Mouse (Mus musculus): ENCODE measurements around the gene Olfr920. TPM values are rescaled to one million over a fixed set of nuclear protein-coding genes. Genes with fewer than 3 reads are reported as not detected.
A peak's percentile ranks its signal among the peaks of the same experiment; 100 is the strongest.

Gene Olfr920
- not detected in 2 replicates for polyA plus RNA-seq (2015; fragmentation: Nextera tagmentation; extraction: Ambion mirVana)

- no peaks in the 10 kb centered on the region for H3K27me3 ChIP-seq (replicated peaks; ENCODE audit: control insufficient read depth, insufficient read depth, low read length)
- no peaks in the 10 kb centered on the region for H3K9me3 ChIP-seq (ENCODE audit: control insufficient read depth, low read length)
- H3K4me2 ChIP-seq (ENCODE audit: low read length): no peak within 1 kb of the TSS
- H3K4me3 ChIP-seq (ENCODE audit: low read length): no peak within 1 kb of the TSS
- H3K9ac ChIP-seq (ENCODE audit: low read depth, low read length): no peak within 1 kb of the TSS
- WGBS: 94% methylated on average over 1 of the region's 1 CpGs
- no peaks in the 10 kb centered on the region for H3K4me1 ChIP-seq (ENCODE audit: control insufficient read depth, insufficient read depth, low read depth, low read length)
- ATAC-seq: no peak
- no peaks in the 10 kb centered on the region for H3K36me3 ChIP-seq (ENCODE audit: control insufficient read depth, insufficient read depth, low read length)
- no peak within 1 kb of the TSS for H3K27ac ChIP-seq (ENCODE audit: low read depth, low read length)
Observed at GRCm38 (mm10) chr9:38751999-38752398, at the start of gene Olfr920. TSS of gene Olfr920 (plus strand) at chr9:38752299.

DNA sequence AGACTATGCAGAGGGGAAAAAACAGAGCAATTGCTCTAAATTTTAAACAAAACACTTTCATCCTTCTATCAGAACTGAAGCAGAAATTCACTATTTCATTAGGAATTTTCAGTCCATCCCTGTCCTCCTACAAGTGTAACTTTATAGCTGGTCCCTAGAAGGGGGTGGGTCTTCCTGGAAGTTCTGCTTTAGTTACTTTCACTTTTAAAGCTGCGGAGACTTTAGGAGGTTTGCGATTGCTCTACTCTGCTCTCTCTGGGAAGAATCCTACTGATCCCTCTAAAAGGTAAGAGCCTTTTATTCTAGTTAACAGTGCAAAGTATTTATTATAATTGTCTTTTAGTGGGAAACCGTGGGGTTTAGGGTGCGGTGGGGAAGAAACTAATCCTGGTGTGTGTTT is 34.0 kb upstream of the Olfr920 start, which contains the start of gene Vwa5a:
TSS of gene Vwa5a (plus strand) at position 167 of the 400 bp plus-strand sequence.
- Histone ChIP-seq H3K27me3 (replicated peaks; ENCODE audit: control insufficient read depth, insufficient read depth, low read length) (no peaks in the 10 kb centered on the region), H3K4me3 (ENCODE audit: low read length) (peak within 1 kb of the TSS; percentile 44), H3K4me2 (ENCODE audit: low read length) (peak within 1 kb of the TSS; percentile 49), H3K9me3 (ENCODE audit: control insufficient read depth, low read length) (no peaks in the 10 kb centered on the region), H3K4me1 (ENCODE audit: control insufficient read depth, insufficient read depth, low read depth, low read length) (no peaks in the 10 kb centered on the region), H3K9ac (ENCODE audit: low read depth, low read length) (peak within 1 kb of the TSS; percentile 23), H3K36me3 (ENCODE audit: control insufficient read depth, insufficient read depth, low read length) (no peaks in the 10 kb centered on the region), H3K27ac (ENCODE audit: low read depth, low read length) (no peak within 1 kb of the TSS)
- 8% methylated on average over 4 of the region's 4 CpGs for WGBS
- ATAC-seq: peak; percentile 82

GRCm38 (mm10) chr9:38718927-38719441 is 33.1 kb upstream of the Olfr920 start:
- H3K4me3 ChIP-seq (ENCODE audit: low read length): peak overlapping the region; percentile 44
- H3K9ac ChIP-seq (ENCODE audit: low read depth, low read length): peak overlapping the region; percentile 12; the same call in 1 of the 2 replicates
- no peak overlapping the region for H3K27ac ChIP-seq (ENCODE audit: low read depth, low read length)
- no peaks in the 10 kb centered on the region for H3K27me3 ChIP-seq (replicated peaks; ENCODE audit: control insufficient read depth, insufficient read depth, low read length)
- no peak for ATAC-seq
- H3K4me2 ChIP-seq (ENCODE audit: low read length): peak overlapping the region; percentile 49
- H3K36me3 ChIP-seq (ENCODE audit: control insufficient read depth, insufficient read depth, low read length): no peaks in the 10 kb centered on the region
- no peaks in the 10 kb centered on the region for H3K4me1 ChIP-seq (ENCODE audit: control insufficient read depth, insufficient read depth, low read depth, low read length)
- H3K9me3 ChIP-seq (ENCODE audit: control insufficient read depth, low read length): no peaks in the 10 kb centered on the region
- 2% methylated on average over 3 of the region's 3 CpGs for WGBS

DNA sequence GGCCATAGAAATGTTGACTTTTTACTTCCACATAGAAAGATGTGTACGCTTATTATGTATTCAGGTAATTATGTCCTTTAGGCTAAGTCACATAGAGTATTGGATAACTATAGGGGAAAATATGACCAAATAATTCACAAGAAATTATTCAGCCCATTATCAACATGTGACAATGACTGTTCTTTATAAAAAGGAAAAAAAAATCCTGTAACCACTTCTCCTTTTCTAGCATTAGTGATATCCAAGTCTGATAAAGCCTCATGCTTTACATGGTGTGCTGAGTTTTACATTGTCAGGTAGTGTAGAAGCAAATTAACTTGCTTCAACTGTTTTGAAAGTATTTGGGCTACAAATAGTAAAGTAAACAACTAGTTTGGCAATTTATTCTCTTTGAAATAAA is 28.1 kb upstream of the Olfr920 start:
- ATAC-seq: no peak
- no peaks in the 10 kb centered on the region for H3K9me3 ChIP-seq (ENCODE audit: control insufficient read depth, low read length)
- 91% methylated on average over 1 of the region's 1 CpGs for WGBS

GRCm38 (mm10) chr9:38728218-38728617 is 23.9 kb upstream of the Olfr920 start:
- no peak overlapping the region for H3K4me2 ChIP-seq (ENCODE audit: low read length)
- H3K9ac ChIP-seq (ENCODE audit: low read depth, low read length): no peak overlapping the region
- no peaks in the 10 kb centered on the region for H3K36me3 ChIP-seq (ENCODE audit: control insufficient read depth, insufficient read depth, low read length)
- no peak overlapping the region for H3K4me3 ChIP-seq (ENCODE audit: low read length)
- H3K9me3 ChIP-seq (ENCODE audit: control insufficient read depth, low read length): no peaks in the 10 kb centered on the region
- H3K27me3 ChIP-seq (replicated peaks; ENCODE audit: control insufficient read depth, insufficient read depth, low read length): no peaks in the 10 kb centered on the region
- H3K27ac ChIP-seq (ENCODE audit: low read depth, low read length): no peak overlapping the region
- H3K4me1 ChIP-seq (ENCODE audit: control insufficient read depth, insufficient read depth, low read depth, low read length): no peaks in the 10 kb centered on the region
- 75% methylated on average over 3 of the region's 3 CpGs for WGBS
- no peak for ATAC-seq

More for the DNA sequence above, 28.1 kb upstream of the Olfr920 start:
- H3K4me2 ChIP-seq (ENCODE audit: low read length): no peak overlapping the region
- no peaks in the 10 kb centered on the region for H3K36me3 ChIP-seq (ENCODE audit: control insufficient read depth, insufficient read depth, low read length)
- no peaks in the 10 kb centered on the region for H3K4me1 ChIP-seq (ENCODE audit: control insufficient read depth, insufficient read depth, low read depth, low read length)
- no peak overlapping the region for H3K4me3 ChIP-seq (ENCODE audit: low read length)
- no peak overlapping the region for H3K9ac ChIP-seq (ENCODE audit: low read depth, low read length)
- H3K27me3 ChIP-seq (replicated peaks; ENCODE audit: control insufficient read depth, insufficient read depth, low read length): no peaks in the 10 kb centered on the region
- H3K27ac ChIP-seq (ENCODE audit: low read depth, low read length): no peak overlapping the region

GRCm38 (mm10) chr9:38741408-38741807 is 10.7 kb upstream of the Olfr920 start:
- no peak overlapping the region for H3K4me2 ChIP-seq (ENCODE audit: low read length)
- ATAC-seq: no peak

GRCm38 (mm10) chr9:38744619-38745315 is 7.3 kb upstream of the Olfr920 start:
- Histone ChIP-seq H3K9me3 (ENCODE audit: control insufficient read depth, low read length) (no peaks in the 10 kb centered on the region), H3K27me3 (replicated peaks; ENCODE audit: control insufficient read depth, insufficient read depth, low read length) (no peaks in the 10 kb centered on the region), H3K27ac (ENCODE audit: low read depth, low read length) (no peak overlapping the region), H3K9ac (ENCODE audit: low read depth, low read length) (no peak overlapping the region), H3K36me3 (ENCODE audit: control insufficient read depth, insufficient read depth, low read length) (no peaks in the 10 kb centered on the region), H3K4me2 (ENCODE audit: low read length) (no peak overlapping the region), H3K4me1 (ENCODE audit: control insufficient read depth, insufficient read depth, low read depth, low read length) (no peaks in the 10 kb centered on the region), H3K4me3 (ENCODE audit: low read length) (no peak overlapping the region)
- ATAC-seq: no peak
- WGBS: 89% methylated on average over 4 of the region's 4 CpGs

More at GRCm38 (mm10) chr9:38741408-38741807, 10.7 kb upstream of the Olfr920 start:
- Histone ChIP-seq H3K9me3 (ENCODE audit: control insufficient read depth, low read length) (no peaks in the 10 kb centered on the region), H3K27me3 (replicated peaks; ENCODE audit: control insufficient read depth, insufficient read depth, low read length) (no peaks in the 10 kb centered on the region), H3K36me3 (ENCODE audit: control insufficient read depth, insufficient read depth, low read length) (no peaks in the 10 kb centered on the region), H3K27ac (ENCODE audit: low read depth, low read length) (no peak overlapping the region), H3K4me1 (ENCODE audit: control insufficient read depth, insufficient read depth, low read depth, low read length) (no peaks in the 10 kb centered on the region), H3K9ac (ENCODE audit: low read depth, low read length) (no peak overlapping the region), H3K4me3 (ENCODE audit: low read length) (no peak overlapping the region)
- WGBS: 81% methylated on average over 1 of the region's 1 CpGs

DNA sequence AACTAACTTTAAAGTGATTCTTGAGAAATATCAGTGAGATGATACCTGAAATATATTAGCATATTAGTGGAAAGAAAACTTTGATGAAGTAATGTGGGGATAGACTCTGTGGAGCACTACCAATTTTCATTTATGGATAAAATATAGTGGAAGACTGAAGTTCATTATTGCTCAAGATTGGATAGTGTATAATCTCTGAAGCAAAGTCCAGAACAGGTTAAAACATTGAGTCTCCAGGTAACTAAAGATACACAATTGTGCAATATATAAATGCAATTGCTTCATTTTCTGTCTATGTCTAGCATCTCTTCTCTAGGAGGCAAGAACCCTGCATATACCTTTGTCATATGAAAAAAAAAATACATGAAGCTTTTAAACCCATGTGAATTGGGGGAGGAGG is 20.7 kb downstream of the Olfr920 start, which contains the start of gene Olfr921:
TSS of gene Olfr921 (plus strand) at position 301 of the 400 bp plus-strand sequence.
- no peak for ATAC-seq
- H3K4me2 ChIP-seq (ENCODE audit: low read length): no peak within 1 kb of the TSS
- no peaks in the 10 kb centered on the region for H3K4me1 ChIP-seq (ENCODE audit: control insufficient read depth, insufficient read depth, low read depth, low read length)
- no peak within 1 kb of the TSS for H3K27ac ChIP-seq (ENCODE audit: low read depth, low read length)
- H3K27me3 ChIP-seq (replicated peaks; ENCODE audit: control insufficient read depth, insufficient read depth, low read length): no peaks in the 10 kb centered on the region
- H3K9me3 ChIP-seq (ENCODE audit: control insufficient read depth, low read length): no peaks in the 10 kb centered on the region
- H3K9ac ChIP-seq (ENCODE audit: low read depth, low read length): no peak within 1 kb of the TSS
- H3K36me3 ChIP-seq (ENCODE audit: control insufficient read depth, insufficient read depth, low read length): no peaks in the 10 kb centered on the region
- H3K4me3 ChIP-seq (ENCODE audit: low read length): no peak within 1 kb of the TSS

DNA sequence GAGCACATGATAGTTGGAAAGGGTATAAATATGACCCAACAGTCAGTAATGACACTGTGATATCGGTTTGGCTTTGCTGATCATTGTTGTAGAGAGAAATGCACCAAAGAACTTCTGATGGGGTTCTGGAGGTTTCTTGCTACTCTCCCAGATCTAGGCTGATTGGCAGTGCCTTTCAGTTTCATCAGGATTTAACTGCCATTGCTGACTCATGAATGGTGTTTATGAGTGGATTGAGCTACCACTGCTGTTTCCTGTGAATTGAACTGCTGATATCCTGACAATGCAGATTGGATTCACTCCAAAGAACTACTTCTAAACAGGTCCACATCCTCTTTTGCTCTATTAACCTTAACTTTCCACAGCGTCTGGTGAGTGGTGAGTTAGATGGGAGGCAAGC is 40.6 kb downstream of the Olfr920 start:
- Histone ChIP-seq H3K9me3 (ENCODE audit: control insufficient read depth, low read length) (no peaks in the 10 kb centered on the region), H3K36me3 (ENCODE audit: control insufficient read depth, insufficient read depth, low read length) (no peaks in the 10 kb centered on the region), H3K4me3 (ENCODE audit: low read length) (no peak overlapping the region), H3K4me2 (ENCODE audit: low read length) (no peak overlapping the region), H3K4me1 (ENCODE audit: control insufficient read depth, insufficient read depth, low read depth, low read length) (no peaks in the 10 kb centered on the region), H3K27me3 (replicated peaks; ENCODE audit: control insufficient read depth, insufficient read depth, low read length) (no peaks in the 10 kb centered on the region), H3K27ac (ENCODE audit: low read depth, low read length) (no peak overlapping the region), H3K9ac (ENCODE audit: low read depth, low read length) (no peak overlapping the region)
- WGBS: 93% methylated on average over 2 of the region's 2 CpGs
- ATAC-seq: no peak
